Mouse (Mus musculus): ENCODE data around the gene Atg4b. TPM values are rescaled to one million over a fixed set of nuclear protein-coding genes. Genes with fewer than 3 reads are reported as not detected.

The Atg4b gene
- total RNA-seq (2023), result 95.2 TPM

DNA sequence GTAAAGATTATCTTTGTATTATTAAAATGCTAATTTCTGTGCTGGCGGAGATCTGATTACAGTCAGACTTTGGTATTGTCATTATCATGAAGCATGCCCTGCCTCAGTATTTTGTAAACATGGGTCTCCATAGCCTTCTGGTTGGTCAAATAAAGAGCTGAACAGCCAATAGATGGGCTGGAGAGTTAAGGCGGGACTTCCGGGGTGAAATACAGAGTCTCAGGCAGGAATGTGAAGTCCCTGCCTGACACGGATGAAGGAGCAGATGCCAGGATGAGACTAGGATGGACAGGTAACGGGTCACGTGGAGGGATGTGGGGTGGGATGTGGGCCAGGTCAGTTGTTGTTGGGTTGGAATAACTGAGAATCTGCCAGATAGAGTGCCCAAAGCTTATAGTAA is at the start of gene Atg4b:
Atg4b (plus strand) TSS at position 211 of the 400 bp plus-strand sequence.

DNA sequence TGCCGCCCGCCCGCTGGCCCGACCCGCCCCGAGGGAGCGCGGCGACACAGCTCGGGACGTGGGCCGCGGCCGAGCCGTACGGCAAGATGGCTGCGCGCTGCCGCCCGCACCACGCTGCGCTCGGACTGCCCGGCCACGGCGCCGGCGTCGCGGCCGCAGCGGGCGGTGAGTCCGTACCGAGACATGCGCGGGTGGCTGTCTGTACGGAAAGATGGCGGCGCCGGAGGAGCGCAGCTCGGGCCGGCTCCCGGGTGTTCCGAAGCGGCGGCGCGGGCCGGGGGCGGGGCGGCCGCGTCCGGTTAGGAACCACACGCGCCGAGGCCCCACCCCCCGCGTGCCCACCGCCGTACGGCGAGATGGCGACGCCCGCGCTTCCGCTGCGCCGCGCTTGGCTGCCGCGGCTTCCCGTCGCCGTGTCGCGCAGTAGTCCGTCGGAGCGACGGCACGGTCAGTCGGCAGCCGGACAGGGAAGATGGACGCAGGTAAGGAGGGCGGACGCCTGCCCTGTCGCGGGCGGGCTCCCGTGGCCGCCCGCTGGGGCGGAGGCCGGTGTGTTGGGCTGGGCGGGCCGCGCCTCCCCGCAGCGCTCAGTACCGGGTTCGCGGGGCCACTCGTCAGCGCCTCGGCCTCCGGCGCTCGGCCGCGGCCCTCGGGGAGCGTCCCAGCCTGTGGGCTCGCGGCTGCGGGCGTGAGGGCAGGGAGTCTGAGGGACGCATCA is 3.4 kb downstream of the Atg4b start, which contains the start of gene Thap4:
Thap4 (minus strand) TSS at position 292 of the 718 bp plus-strand sequence.

DNA sequence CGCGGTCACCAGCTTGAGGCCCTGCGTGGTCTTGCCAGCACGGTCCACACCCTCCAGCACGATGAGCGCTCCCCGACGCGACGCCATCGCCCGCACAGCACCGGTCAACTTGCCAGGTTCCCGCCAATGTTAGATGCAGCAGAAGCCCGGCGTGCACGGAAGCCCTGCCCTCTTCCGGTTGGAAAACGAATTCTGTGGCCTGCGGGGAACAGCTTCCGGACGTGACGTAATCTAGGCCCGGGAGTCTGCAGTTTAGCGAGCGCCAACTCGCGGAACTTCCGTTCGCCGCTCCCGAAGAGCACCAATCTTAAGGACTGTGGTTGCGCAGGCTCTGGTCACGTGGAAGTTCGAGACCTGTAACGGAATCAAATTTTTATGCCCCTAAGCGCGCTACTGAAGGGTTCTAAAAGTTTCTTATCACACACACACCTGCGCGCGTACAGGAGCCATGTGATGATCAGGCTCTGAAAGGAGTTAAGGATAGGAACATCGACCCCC is 50.5 kb downstream of the Atg4b start, which contains the start of gene Dtymk:
Dtymk (minus strand) TSS at position 194 of the 498 bp plus-strand sequence.

DNA sequence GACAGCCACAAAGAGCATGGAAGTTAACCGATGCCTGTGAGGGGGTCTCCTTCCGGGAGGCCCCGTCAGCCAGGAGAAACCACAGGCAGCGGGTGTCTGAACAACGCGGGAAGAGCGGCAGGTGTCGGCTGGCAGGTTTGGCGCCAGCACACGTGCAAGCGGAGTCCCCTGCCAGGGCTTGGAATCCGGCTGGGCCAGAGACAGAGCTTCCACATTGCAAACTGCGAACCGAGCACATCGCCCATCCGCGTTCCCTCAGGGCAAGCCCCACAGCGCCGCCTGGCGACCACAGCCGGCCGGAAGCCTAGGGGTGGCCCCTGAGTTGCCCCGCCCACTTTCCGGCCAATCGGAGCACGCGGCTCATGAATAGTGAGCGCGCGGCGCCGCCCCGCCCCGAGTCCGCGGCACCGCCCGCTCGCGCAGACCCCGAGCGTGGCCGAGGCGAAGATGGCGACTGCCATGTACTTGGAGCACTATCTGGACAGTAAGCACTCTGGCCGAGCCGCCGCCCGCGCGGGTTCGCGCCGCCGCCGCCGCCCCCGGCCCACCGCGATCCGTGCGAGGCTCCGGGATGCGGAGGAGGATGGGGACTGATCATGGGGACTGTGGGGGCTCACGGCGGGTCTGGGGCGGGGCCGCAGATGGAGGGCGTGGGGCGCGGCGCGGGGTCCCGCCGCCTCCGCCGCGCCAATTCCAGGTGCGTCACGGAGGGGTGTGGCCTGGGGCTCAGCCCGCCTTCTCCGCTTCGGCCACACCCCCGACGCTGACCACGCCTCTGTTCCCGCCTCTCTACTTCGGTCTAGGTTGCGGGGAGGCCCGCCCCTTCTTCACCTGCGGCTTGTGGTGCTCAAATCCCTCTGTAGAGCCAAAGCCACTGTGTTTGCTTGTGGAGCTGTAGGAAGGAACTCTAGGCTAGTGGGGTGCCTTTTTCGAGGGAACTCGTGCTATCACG is 52.5 kb downstream of the Atg4b start, which contains the start of gene Ing5:
Ing5 (plus strand) TSS at position 410 of the 952 bp plus-strand sequence.

DNA sequence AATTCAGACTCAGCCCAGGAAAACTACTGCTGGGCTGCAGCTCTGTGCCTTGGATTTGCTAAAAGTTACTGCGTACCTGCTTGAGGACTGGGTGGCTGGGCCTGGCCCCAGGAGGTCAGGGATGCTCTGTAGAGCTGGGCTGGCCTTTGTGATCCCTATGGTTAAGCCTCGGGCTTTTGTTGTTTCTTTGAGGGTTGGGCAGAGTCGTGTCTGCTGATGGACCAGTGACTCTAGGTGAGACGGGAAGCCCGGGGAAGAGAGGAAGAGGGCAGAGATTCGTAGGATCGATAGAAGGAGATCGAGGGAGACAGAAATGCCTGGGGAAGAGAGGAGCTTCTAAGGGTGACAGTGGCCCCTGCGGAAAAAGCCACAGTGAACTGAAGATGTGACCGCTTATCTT is 73.3 kb downstream of the Atg4b start, which contains the start of gene D2hgdh:
D2hgdh (plus strand) TSS at position 301 of the 400 bp plus-strand sequence.

Other genes with a start within 250 kb of the Atg4b start
- gene Farp2, start 239.4 kb upstream of the Atg4b start, total RNA-seq (2023), result 4.5 TPM
- 118 TPM for gene Stk25, start 92.8 kb upstream of the Atg4b start, total RNA-seq (2023)
- gene Bok, start 65.8 kb upstream of the Atg4b start, total RNA-seq (2023), result not detected
- gene Thap4, start 3.4 kb downstream of the Atg4b start, total RNA-seq (2023), result 16.2 TPM
- gene Dtymk, start 50.4 kb downstream of the Atg4b start, total RNA-seq (2023), result 50.3 TPM
- 34.2 TPM for gene Ing5, start 52.5 kb downstream of the Atg4b start, total RNA-seq (2023)
- gene D2hgdh, start 73.4 kb downstream of the Atg4b start, total RNA-seq (2023), result 58.5 TPM
- gene Gal3st2, start 109.8 kb downstream of the Atg4b start, total RNA-seq (2023), result 0.58 TPM
- gene Gal3st2b, start 166.8 kb downstream of the Atg4b start, total RNA-seq (2023), result 0.40 TPM
- 0.09 TPM for gene Gal3st2c, start 239.0 kb downstream of the Atg4b start, total RNA-seq (2023)